Mouse (Mus musculus) lung, postnatal 10 days (tissue): ENCODE measurements around the gene Ddx47.

Source experiments
- DNase-seq: peaks from one replicate; pipeline ENCODE4 v3.0.0; 2021

The Ddx47 gene

DNA sequence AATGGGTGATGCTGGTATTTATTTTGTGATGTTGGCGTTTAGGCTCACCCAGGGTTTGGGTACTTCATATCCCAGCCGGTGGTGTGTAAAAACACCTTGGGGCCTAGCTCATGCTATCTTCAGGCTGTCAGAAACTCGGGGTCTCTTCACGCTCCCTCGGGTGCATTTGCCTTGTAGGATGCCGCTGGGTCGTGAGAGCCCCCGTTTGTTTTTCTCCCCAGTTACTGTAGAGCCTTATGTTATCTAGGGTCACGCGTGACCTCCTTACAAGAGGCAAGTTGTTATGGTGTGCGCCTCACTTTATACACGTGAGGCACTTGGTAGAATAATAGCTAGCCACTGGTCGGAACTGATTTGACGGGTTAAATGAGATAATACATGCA, 313 bp downstream of the Ddx47 start:
- DNase-seq: no peak

DNA sequence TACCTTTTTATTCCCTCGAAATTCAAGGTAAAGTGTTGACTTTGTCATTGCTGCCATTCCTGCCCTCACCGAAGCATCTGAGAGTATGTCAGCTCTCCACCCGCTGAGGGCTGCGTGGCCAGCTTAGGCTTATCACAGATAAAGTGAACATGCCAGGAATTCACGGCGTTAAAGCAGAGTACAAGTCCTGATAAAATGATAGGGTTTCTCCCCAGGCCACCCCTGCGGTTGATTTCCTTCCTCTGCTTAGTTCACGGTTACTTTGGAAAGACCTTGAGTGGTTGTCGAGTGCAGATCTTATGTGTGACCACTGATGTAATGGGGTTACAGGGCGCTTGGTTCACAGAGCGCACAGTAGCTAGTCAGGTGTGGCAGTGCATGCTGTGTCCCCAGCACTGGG, 5.8 kb downstream of the Ddx47 start:
- peak; percentile 44 for DNase-seq

DNA sequence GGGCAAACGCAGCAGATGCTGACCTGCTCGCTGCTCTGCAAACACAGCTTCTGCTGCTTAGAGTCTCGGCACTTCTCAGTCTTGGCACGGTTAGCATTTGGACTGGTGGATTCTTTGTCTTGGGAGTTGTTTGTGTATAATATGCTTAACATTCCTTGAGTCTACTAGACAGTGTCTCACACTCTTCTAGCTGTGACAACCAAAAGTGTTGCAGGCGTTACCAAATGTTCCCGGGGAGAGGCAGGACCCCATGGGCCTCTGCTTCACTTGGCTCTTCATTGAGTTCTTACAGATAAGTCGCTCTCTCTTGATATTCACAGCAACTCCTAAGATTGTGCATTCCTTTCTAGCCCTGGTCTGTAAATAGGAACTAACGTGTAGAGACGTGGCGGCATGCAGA, 8.2 kb downstream of the Ddx47 start:
- DNase-seq: peak; percentile 49

DNA sequence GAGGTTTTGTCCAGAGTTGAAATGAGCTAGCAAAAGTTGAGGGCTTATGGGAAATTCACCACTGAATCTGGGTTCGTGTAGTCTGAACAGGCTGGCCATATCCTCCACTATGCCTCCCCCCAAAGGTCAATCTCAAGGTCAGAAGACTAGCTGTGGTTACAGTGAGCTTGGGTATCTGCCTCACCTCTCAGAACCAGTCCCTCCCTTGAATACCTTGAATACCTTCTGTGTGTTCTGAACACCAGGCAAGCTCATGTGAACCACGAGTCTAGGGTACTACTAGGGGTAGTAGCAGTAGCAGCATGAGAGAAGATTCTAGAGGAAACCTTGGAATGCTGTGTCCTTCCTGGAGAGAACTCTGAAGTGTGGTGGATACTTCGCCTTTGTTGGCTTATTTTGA, 10.2 kb downstream of the Ddx47 start:
- DNase-seq: no peak

DNA sequence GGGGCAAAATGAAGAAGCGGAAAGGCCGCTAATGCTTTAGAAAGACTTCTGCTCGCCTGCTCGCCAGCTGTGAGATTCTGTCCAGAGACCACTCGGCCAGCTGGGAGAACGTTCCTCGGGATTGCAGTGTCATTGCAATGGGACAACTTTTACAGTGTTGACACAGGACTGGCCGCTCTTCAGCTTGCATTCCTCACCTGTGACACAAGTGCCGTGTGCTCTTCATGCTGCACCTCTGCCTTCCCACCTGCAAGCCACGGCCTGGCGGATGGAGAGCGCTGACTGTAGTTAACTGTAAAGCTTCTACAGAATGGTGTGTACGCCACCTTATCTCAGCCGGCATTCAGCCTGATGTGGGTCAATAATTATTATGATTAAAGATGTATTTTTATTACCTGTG, 12.0 kb downstream of the Ddx47 start:
- DNase-seq: no peak

DNA sequence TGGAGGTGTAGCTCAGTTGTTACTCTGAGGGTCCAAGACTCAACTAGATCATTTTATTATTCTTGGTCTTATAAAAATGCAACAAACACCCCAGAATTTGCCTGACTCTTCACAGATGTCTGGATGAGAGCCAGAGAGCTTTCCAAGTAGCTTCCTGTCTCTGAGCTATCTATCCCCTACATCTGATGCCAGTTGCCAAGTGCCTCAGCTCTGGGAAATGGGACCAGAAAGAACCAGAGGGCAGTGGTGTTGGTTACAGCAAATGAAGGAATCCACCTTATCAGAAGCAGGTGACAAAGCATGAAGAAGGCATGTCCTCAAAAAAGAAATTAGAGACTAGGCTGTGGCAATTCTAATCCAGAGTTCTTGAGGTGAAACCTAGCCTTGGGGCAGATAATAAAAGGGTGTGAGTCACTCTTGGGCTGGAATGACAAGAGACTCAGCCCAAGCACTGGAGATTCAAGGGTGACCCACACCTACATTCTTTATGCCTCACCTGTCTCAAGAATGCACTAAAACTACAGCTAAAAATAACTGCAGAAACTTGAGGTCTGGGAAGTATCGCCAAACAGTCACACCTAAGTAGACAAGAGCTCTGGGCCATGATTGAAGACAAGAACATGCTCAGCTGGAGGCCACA, 13.5 kb downstream of the Ddx47 start:
- DNase-seq: peak; percentile 49

DNA sequence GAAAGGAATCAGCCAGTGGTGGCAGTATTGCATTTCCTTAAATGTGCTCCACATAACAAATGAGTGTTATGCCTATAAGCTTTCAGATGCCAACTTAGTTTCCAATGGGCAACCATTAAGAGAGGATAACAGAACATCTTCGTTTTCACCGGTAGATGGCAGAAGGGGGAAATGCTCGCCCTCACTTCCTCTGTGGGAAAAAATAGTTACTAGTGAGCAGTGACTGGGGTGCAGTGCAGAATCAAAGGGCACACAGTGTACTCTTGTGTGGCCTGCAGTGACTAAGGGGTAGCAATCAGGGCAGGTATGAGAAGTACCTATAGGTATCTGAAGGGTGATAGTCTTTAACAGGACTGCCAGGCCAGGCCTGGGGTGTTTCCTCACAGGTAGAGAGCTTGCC, 14.8 kb downstream of the Ddx47 start:
- DNase-seq: peak; percentile 65

DNA sequence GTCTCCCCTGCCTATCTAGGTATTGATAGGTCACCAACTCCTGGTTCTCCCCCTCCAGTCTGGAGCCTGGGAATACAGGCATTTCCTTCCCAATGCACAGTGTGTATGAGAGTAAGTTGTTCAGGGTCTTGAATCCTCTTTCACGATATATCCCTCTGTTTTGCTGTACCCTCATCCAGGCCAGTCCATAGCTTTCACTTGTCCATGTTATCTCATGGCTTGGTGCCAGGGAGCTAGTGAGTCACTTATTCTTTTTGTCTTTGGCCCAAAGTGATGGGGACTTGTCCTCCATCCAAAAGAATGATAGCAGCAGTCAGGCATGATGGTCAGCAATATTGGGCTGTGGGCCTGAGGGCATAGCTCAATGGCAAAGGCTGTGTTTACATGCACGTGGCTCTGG, 15.3 kb downstream of the Ddx47 start:
- DNase-seq: no peak

DNA sequence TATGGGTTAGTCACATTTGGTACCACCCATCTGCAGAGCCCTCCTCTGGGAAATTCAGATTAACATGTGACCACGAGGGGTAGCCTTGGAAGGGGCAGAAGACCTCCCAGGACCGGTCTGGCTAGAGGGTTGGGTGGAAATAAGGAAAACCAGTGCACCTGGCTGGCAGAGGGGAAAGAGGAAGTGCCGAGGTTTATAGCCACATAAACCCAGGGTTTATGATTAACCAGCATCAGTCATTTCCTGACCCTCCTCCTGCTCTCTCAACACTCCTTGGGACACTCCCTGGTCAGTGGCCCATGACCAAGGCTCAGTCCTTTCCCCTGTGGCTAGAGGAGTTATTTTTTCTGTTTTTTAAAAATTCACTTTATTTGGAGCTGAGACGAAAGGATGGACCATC, 17.8 kb downstream of the Ddx47 start:
- DNase-seq: no peak

DNA sequence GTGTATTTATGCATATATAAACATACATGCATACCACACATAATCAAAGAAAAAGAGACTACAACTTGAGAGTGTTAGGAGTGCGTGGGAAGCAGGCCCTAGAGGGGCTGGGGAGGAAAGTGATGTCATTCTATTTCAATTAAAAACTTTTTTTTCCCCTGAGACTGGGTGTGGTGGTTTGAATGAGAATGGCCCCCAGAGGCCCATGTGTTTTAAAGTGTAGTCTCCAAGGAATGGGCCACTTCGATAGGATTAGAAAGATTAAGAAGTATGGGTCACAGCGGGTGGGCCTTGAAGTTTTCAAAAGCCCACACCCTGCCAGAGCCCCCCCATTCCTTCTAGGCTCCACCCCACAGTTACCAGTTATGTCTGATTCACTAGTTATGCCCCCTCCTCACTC, 27.3 kb downstream of the Ddx47 start:
- no peak for DNase-seq

DNA sequence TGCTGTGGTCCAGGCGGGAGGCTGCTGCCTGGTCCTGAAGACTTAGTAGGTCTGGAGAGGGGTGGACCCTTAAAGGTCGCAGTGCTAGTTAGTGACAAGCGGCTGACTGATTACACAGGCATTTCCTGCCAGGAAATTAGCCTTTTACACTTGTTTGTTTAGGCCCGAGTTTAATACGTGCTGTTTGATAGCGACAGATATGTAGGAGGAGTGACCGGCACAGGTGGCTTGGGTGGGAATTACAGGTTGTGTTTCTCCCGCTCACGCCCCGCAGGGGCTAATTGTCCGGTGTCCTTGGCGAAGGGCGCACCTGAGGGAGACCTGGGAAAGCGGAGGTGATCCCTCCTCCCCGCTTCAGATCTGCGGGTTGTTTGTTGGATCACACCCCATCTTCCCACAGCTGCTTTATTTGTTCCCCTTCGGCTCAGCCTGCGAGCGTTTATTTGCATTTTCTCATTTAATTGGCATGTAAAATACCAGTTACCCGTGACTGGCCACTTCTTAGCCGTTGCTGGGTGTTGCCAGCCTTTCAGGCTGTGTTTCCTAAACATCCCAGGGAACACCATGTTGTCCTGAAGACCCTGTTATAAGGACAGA, 29.0 kb downstream of the Ddx47 start:
- no peak for DNase-seq

DNA sequence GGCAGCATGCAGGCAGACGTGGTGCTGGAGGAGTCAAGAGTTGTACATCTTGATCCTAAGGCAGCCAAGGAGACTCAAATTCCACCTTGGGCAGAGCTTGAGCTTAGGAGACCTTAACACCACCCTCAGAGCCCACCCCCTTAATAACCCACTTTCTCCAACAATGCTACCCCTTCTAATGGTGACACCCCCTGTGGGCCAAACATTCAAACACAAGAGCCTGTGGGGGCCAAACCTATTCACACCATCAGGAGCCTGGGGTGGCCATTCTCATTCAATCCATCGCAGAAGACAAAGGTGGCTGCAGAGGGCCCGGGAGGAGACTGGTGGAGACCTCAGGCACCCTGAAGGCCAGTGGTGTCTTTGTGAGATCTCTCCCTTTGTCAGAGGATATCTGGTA, 30.5 kb downstream of the Ddx47 start:
- DNase-seq: no peak

DNA sequence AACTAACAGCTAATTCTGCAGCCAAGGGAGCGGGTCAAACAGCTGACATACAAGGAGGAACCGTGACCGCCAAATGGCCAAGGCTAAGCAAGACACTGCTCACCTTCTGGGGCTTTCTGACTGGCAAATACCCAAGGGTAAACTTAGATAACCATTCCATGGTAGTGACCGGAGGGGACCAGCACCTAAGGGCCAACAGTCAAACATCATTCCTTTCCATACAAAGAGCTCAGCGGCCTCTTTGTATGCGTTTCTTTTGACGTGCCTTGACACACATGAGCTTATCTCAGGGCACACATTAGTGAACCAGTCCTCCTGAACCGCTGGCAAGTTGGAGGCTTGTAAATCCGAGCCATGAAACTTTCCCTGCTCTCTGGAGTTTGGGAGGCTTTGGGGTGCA, 35.9 kb downstream of the Ddx47 start:
- DNase-seq: no peak

DNA sequence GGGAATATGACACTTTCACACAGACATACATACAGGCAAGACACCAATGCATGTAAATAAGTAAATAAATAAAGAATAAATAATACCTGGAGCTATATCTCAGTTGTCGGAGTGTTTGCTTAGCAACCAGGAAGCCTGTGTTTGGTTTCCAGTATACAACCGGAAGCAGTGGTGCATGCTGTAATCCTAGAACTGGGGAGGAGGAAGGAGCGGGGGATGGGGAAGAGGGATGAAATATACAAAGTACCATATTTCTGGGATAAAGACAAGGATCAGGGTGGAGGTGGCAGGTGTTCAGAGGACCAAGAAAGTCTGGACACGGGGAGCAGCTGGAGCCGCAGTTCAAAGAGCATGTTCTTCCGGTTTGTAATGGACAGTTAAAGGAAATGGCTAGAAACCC, 37.1 kb downstream of the Ddx47 start:
- DNase-seq: peak; percentile 43

DNA sequence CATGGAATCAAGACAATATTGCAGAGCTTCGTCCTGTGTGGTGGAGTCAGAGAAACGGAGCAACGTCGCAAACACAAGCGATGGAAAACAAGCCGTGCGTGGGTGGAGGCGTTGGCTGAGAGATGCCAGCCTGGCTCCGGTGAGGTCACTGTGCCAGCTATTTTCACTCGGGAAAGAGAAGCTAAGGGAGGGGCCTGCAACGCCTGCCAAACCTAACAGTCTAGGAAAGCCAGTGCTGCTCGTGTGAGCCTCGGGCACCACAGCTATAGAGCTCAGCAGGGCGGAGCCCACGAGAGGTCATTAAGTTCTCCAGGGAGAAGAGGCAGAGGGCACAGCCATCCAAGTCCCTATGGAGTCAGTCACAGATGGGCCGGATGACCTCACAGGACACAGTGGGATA, 37.5 kb downstream of the Ddx47 start:
- peak; percentile 82 for DNase-seq

DNA sequence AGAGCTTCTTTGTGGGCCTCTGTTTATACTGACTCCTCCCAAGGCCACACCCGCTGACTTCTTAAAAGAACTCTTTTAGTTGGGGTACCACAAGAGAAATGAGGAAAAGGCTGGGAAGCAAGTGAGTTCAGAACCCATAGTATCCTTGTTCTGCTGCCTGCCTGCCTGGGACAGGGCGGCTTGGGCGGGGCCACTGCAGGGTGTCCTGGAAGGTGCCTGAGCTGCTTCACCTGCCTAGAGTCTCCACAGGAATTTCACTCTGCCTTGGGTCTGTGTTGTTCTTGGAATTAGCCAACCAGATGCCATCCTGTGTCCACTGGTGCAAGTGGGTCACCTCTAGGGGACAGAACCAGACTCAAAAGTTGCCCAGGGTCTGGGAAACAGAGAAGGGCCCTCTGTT, 42.4 kb downstream of the Ddx47 start:
- DNase-seq: no peak

DNA sequence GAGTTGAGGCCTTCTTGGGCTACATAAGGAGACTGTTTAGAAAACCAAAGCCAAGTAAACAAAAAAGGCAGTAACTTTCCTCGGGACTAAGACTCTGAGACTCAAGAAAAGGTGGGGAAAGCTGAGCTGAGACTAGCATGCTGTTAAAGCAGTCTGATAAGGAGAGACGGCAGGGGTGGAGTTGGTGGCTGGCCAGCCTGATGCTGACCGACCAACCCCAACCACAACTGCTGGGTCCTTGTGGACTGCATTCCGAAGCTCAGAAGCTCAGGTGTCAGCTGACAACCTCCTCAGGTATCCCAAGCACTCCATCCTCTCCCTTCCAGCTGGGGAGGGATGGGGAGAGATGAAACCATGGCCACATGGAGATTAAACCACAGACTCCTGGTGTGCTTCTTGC, 44.5 kb downstream of the Ddx47 start:
- DNase-seq: no peak

DNA sequence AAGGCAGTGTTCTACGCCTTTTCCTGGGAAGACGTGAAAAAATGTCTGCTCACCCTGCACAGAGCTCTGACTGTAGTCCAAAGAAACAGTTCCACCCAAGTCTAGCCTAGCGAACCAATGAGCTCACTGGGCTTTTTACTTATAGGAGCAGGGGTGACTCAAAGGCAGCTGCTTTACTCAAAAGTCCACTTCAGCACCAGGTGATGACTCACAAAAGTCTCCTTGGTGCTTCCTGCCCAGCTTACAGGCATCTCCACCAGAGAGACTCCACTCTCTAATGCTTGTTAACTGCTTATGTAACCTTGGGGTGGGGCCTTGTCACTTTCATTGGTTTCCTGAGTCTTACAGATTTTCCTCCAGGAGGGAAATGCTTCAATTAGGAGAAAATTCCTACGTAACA, 49.3 kb downstream of the Ddx47 start:
- no peak for DNase-seq

DNA sequence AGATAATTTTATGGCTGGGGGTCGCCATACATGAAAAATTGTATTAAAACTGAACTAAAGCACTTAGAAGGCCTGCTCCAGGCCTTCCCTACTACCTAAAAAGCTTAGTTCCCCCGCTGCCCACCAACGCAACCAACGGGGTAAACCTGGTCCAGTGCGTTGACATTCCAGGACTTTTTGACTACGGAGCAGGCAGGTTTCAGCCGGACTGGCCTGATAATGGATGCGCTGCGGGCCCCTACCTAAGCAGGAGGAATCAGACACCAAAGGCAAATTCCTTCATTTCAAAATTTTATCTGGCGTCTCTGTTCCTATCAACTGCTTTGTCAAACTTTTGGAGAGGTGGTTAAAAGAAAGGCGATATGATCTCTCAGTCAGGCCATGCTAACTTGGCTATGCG, 53.2 kb downstream of the Ddx47 start:
- no peak for DNase-seq

DNA sequence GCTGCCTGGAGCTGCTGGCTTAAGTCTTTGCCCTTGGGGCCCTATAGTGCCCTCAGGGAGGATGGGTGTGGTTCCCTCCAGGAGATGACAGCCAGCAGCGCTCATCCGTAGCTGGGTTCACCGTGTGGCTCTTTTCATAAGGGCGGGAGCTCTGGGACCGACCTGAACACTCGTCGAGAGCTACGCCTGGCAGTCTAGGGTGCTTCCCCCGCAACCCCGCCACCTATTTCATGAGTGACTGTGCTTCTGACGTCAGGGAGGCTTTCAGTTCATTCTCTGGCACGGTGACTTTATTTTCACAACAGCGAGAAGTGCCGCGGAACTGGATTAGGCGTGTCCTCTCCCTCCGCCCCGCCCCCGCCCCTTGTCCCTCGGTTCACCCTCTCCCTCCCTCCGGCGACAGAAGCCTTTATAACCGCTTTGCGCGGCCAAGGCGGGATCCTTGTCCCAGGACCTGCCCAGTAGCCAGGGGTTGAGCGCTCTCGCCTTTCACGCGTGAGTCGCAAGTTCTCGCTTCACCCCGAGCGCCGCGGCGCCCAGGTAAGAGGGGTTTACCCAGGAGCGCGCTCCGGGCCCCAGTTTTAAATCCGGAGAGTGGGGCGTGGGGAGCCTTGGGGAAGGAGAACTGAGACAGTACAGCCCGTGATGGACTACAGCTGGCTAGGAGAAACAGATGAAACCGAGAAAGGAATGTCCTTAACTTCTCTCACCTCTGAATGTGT, 54.0 kb downstream of the Ddx47 start, which contains the start of gene Gprc5a:
TSS of gene Gprc5a (plus strand) at position 416 of the 722 bp plus-strand sequence.
- peak; percentile 84 for DNase-seq

DNA sequence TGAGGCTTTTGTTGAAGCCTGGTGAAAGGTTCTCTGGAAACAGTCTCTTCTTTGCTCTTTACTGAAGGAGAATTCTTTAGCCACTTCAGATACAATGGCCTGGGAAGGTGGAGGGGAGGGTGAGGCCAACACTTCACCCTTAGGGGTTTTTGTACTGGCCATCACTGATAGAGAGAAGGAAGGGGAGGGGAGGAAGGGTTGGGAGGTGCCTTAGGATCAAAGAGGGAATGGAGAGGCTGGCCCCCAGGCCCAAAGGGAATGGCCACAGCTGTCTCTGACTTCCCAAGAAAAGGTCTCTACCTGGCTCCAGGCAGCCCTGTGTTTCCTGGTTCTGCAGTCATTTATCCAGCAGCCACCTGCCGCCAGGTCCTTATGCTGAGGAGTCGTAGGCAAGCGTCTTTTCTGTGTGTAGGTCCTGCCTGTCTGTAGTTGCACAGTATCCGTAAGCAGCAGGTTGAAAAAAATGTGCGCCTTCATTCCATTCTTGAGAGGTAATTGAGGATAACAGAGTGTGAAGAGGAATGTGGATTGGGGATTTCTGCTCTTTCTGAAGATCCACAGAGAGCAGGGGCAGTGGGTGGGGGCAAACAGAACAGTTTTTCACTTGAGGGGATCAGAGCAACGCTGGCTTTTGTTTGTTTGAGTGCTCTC, 55.5 kb downstream of the Ddx47 start:
- peak; percentile 35 for DNase-seq

DNA sequence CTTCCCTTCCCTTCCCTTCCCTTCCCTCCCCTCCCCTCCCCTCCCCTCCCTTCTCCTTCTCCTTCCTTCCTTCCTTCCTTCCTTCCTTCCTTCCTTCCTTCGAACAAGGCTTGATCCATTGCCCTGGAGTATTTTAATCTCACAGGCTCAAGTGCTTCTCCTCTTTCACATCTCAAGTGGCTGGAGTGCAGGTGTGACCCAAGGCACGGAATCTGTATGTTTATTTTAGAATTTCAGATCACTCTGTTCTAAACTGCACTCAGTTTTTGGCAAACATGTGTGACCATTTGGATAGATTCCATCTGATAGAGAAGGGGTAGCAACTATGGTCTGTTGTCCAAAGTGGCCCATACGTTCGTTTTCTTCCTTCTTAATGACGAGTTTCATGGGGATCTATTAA, 56.8 kb downstream of the Ddx47 start:
- DNase-seq: peak; percentile 66

DNA sequence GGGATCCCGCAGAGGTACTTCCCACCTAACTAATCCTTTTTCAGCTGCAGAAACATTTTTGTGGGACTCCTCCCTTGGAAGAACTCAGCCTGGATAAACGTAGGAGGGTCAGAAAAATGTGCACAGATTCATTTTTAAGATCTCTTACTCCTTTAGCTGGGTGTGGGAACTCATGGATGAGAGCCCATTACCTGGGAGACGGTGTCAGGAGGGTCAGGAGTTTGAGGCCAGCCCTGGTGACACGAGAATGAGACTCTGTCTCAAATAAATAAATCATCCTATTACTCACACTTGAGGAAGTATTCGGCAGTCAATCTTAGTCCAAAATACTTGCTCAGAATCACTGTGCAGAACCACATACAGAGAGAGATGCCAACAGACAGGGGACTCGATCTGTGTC, 58.4 kb downstream of the Ddx47 start:
- no peak for DNase-seq

DNA sequence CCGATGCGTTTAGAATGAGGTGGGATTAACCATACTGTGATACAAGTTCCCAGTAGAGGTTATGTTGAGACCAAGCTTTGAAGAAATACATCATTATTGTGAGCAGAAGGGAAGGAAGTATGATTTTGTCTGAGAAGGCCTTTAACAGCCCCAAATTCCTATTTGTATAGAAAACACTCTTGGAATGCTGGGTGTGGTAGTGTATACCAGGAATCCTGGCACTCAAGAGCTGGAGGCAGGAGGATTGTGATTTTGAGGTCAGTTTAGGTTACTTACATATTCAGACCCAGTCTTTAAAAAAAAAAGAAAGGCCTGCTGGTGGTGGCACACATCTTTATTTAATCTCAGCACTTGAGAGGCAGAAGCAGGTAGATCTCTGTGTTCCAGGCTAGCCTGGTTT, 58.9 kb downstream of the Ddx47 start:
- no peak for DNase-seq
